Mouse (Mus musculus) megakaryocyte-erythroid progenitor cell, adult 5-6 weeks (primary cell): ENCODE data around the gene Nkpd1. TPM values are rescaled to one million over a fixed set of nuclear protein-coding genes. Genes with fewer than 3 reads are reported as not detected.
"Not testable (repeated sequence)": the region's sequence is repeated elsewhere in the genome, so short reads cannot be mapped to it uniquely, and the experiment has no call there.

ENCODE experiments used
- ATAC-seq: replicated peaks from 2 replicates; pipeline ENCODE4 v1.8.0; 2016; ENCODE audit warnings: mild to moderate bottlenecking, inconsistent platforms; ENCODE audit not compliant: severe bottlenecking, poor library complexity, low FRiP score, low TSS enrichment
- total RNA-seq, 2 experiments: library from RNA; stranded (forward) in 1 of 2; stranded (reverse) in 1 of 2; fragments of 200-1000, 215-1000 nt in 1 of 2; fragments of >200 nt in 1 of 2; fragmentation: Nextera tagmentation in 1 of 2; gene quantifications; 2 replicates each; pipeline ENCODE4 v1.2.3; 2014 to 2017

Gene Nkpd1
- total RNA-seq, 2 experiments from 2014 or later, result not detected

DNA sequence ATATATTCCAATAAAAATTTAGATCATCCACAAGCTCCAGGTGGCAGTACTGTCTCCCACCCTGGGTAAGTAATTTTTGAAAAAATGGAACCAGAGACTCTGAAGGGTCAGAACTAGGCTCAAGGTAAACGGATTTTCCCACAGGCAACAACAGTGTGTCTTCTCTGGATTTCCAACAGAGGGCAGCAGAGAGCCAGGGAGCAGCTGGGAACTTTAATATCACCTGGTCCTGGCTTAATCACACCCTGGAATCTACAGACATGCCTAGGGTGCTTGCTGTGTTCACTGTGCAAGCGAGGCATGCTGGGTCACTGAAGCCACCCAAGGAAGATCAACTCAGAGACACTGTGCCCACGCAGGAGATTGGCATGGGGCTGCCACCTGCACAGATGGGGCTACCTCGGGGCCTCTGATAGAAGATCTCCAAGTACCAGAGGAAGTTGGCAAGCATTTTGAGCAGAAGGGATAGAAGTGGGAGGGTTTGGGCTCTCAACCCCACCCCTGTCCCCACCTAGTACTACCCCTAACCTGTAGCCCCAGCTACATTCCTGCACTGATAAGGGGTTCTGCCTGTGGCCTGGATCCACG is 14.1 kb upstream of the Nkpd1 start:
- peak; percentile 28 for ATAC-seq

DNA sequence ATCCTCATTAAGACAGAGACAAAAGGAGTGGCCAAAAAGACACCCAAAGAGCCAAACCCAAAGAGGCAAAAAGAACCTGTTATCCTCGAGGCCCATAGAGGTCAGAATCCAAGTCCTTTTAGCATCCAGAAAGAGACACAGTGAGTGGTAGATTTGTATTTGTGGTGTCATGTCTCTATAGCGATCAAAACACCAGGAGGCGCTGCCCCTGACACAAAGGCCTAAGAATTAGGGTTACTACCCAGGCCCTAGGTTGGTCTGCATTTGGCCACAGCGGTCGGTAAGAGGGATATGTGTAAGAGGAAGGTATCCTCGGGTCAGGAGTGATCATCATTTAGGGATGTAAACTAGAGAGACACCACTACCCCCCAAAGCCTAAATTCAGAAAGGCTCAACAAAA is 11.3 kb upstream of the Nkpd1 start:
- 0 out of 2 replicates have a peak, but pooled peaks have one; percentile 15 for ATAC-seq

DNA sequence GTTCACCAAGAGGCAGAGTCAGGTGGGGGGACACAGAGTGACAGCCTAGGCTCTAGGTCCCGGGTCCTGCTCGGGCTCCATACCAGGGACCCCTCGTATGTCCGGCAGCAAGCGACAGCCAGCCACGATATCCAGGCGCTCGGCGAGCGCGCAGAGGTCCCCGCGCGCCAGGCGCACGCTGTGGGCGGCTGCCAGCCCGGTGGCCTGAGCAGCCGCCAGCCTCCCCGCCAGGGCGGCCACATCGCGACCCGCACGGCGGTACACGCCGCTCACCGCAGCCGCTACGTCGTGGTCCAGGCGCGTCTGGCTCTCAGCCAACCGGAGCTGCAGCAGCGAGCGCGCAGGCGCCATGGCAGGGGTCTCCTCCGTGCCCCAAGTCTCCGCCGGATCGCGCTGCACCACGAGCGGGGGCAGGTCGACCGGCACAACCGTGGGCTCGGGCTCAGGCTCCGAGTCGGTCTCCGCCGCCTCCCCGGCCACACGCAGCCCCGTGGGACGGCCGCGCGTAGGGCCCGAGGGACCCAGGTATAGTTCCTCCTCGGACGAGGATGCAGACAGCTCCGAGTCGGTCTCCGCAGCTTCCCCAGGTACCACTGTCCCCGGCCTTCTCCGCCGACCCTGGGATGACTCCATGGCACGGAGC is 10.5 kb upstream of the Nkpd1 start:
- ATAC-seq, result no peak

DNA sequence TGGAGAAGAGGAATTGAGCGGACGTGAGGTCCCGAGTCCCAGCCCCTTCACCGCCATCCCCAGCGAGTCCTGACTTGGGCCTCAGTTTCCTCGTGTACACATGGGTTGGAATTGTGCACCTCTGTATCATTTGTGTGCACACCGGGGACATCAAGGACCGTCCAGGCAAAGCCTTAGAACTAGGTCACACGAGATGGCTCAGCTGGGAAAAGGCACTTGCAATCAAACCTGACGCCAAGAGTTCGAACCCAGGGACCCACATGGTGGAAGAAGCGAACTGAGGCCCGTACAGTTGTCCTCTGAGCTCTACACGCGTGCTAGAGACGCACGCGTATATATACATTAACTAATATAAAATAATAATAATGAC is 10.0 kb upstream of the Nkpd1 start:
- ATAC-seq, result no peak

DNA sequence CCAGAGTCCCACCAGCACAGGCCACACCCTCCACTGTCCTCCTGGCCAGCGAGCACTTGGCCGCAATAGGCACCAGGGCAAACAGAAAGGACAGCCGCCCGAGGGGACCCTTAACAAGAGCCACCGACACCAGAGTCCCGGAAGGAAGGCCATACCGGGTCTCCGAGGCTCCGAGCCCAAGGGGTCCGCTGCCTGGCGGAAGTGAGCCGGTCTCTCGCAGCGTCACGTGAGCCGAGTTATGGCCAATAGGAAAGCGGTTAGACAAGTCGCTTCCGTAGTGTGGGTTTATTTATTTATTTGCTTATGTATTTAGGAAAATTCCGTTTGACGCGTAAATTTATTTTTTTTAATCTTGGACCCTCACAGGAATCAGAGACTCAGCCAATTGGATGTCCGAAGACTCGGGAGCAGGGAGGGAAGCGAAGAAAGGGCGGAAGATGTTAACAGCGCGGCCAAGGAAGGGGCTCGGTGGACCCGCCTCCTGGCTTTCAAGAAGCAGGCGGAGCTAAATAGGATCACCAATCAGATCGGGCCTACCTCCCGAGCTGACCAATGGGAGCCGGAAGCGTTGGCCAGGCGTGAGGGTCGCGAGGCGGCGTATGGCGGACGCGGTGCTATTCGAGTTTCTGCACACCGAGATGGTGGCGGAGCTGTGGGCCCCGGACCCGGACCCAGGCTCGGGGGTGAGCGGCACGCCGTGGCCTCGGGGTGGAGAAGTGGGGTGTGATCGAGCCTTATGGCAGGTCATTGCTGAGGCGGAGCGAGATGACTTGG is 9.3 kb upstream of the Nkpd1 start, which contains the start of the genes Bloc1s3 and Trappc6a:
Gene Bloc1s3 (minus strand): TSS at position 218 of the 774 bp plus-strand sequence.
Gene Trappc6a (plus strand): TSS at position 246 of the 774 bp plus-strand sequence.
- peak; percentile 90 for ATAC-seq

DNA sequence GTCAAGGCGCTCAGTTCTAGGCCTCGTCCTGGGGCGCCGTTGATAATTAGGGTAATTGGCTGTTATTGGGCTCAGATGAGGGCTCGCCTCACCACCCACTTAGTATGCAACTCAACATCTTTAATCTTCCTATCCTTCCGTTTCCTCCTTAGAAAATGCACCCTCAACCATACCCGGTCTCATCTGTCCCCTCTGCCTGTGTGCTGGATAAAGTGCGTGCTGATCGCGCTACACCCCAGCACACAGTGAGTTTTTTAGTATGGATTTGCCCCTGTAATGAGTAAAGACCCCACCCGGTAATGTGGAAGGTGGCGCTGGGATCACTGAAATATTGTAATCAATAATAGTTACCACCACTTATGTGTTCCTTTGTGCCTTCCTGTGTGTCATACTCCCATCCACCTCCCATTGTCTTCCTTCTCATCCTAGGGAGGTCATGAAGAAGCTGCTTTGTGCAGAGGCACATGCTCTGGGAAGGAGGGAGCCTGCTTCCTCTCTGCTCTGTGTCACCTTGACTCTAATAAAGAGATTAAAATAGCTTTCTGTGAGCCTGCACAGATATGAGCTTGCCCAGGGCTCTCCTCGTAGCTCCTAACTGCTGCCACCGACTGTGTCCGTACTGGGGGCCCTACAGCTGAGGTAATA is 8.6 kb upstream of the Nkpd1 start:
- ATAC-seq, result no peak

DNA sequence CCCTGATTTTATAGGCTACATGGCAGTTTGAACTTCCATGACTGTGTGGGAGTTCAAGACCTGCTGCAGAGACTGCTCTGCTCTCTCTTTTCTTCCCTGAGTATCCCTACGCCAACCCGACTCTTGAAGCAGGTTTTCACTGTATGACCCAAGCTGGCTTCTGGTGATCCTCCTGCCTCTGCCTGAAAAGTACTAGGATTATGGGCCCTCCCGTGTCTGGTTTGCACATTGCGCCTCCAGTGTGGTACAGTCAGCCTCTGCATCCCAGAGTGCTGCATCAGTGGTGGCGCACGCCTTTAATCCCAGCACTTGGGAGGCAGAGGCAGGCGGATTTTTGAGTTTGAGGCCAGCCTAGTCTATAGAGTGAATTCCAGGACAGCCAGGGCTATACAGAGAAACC is 7.9 kb upstream of the Nkpd1 start:
- ATAC-seq, result no peak

DNA sequence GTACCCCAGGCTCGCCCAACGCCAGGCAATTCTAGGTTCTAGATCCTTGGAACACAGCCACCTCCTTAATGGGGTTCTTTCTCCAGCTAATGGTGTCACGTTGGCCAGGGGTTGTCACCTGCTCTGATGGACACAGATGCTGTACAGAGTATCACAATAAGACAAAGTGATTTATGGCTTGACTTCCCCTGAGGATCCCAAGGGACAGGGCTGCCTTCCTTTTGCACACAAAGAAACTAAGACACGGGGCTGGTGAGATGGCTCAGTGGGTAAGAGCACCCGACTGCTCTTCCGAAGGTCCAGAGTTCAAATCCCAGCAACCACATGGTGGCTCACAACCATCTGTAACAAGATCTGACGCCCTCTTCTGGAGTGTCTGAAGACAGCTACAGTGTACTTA is 5.7 kb upstream of the Nkpd1 start:
- ATAC-seq, result not testable (repeated sequence)

DNA sequence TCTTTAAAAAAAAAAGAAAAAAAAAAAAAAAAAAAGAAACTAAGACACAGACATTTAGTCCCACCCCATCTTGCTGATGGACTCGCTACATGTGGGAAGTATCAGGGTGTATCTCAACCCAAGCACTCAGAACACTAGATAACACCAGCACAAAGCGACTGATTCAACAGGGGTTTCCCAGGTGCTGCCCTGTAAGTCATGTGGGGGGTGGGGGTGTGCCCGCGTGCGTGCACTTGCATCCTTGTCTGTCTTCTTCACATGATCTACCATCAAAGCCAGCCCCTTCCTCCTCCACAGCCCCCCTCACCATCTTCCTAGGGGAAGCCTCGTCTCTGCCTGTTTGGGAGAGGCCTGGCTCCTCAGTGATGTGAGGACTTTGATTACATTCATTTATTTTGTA is 5.3 kb upstream of the Nkpd1 start:
- no peak for ATAC-seq

DNA sequence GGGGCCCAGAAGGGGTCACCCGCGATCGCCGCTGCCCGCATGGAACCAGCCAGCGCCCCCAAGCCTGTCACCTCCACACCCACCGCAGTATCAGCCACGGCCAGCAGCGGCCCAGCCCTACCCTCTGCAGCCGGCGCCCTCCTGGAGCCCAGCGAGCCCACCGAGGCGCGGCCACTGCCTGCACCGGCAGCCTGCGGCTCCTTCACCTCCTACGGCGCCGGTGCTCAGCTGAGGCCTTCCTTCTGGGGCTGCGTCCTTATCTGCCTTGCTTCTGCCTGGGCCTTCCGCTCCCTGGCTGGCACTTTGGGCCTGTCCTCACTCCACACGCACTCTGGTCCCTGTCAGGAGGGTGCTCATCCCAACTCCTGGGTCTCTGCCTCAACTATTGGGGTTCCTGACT is 2.4 kb downstream of the Nkpd1 start:
- peak; percentile 37; the same call in 1 of the 2 replicates for ATAC-seq

DNA sequence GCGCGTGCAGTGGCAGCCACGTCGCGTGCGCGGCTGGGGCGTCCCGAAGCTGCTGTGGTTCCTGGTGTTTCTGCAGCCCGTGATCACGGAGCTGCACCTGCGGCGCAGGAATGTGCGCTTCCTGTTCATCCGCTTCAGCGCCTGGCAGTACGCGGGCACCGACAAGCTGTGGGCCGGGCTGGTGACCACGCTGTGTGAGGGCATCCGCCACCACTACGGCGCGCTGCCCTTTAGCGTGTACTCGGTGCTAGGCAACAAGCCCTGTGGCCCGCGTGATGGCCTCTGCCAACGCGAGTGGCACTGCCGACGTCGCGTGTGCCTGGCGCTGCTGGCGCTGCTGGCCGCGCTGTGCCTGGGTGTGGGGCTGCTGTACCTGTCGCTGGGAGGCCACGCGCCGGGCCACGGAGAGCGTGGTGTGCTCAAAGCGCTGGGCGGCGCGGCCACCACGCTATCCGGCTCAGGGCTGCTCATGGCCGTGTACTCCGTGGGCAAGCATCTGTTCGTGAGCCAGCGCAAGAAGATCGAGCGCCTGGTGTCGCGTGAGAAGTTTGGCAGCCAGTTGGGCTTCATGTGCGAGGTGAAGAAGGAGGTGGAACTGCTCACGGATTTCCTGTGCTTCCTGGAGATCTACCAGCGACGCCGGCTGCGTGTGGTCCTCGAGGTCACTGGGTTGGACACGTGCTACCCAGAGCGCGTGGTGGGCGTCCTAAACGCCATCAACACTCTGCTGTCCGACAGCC is 5.5 kb downstream of the Nkpd1 start:
- no peak for ATAC-seq

DNA sequence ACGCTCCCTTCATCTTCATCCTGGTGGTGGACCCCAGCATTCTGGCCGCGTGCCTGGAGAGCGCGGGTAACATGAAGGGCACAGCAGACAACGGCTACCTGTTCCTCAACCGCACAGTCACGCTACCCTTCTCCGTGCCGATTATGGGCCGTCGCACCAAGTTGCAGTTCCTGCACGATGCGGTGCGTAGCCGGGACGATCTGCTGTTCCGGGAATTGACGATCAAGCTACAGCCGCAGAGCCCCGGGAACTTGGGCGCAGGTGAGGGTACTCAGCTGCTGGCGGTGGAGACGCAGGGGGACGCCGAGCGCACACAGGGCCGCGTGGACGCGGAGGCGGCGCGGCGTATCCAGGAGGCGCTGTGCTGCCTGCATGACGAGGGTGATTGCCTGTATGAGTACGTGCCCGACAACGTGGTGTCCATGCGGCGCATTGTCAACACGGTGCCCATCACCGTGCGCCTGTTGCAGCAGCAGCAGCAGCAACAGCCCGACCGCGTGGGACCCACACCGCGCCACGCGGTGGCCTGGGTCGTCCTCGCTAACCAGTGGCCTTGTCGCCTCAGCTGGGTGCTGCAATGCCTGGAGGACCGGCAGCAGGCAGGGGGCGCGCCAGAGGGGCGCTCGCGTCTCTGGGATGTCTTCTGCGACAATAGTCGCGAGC is 6.2 kb downstream of the Nkpd1 start:
- peak; percentile 21; the same call in 1 of the 2 replicates for ATAC-seq

DNA sequence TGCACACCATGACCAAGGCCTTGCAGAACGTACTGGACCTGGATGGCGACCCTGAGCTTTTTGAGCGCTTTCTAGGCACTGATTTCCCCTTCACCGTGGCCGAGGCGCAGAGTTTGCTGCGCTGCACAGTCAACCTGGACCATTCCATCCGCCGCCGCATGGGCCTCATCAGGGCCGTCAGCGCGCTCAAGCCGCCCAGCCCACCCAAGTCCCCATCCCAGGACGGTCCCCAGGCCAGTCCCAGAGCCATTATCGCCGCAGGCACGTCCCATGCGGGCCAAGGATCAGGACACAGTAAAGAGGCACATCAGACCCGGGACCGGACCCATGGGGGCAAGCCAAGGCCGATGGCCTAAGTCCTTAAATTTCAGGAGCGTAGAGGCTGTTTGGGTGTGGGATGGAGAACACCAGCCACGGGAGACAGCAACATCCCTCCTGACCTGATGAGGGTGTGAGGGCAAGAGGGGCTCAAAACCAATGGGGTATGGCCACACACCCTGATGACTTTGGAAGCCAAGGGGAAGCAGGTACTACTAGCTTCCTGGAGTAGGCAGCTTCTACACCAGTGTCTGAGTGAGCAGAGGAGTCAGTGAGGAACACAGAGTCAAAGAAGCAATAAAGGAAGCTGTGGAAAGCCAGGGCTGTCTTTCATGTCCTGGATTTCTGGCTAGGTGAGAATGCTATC is 6.9 kb downstream of the Nkpd1 start:
- no peak for ATAC-seq

DNA sequence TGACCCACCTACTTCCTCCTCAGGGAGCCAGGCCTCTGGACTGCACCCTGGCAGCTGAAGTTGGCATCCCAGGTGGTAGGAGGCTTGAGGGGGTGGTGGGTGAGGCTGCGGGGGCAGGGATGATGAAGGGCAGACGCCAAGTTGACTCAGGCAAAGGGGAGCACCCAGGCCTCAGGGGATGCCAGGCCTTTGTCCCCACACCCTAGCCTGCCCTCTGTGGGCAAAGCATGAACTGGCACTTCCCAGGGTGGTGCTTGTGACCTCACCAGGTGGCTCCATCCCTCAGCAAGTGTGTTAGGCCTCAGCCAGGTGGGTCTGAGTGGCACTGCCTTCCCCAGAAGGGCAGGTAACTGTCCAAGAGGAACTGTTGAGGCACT is 7.5 kb downstream of the Nkpd1 start:
- peak; percentile 11; the same call in 1 of the 2 replicates for ATAC-seq

DNA sequence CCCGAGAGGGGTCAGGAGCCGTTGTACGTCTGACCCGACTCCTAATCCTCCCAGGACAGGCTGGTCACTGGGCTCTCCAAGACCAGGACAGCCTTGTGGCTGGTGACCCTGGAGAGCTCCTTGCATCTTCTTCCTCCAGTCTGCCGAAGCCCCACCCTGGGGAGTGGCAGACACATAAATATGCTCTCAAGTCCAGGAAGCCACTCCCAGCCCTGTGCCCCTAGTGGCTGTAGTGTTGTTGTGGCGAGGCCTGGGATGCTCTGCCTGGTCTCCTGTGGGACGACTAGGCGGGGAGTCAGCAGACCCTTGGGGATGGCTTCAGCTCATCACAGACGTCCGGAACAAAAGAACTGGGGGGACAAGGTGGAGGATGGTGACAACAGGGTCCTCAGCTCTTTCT is 13.4 kb downstream of the Nkpd1 start:
- peak; percentile 42 for ATAC-seq

DNA sequence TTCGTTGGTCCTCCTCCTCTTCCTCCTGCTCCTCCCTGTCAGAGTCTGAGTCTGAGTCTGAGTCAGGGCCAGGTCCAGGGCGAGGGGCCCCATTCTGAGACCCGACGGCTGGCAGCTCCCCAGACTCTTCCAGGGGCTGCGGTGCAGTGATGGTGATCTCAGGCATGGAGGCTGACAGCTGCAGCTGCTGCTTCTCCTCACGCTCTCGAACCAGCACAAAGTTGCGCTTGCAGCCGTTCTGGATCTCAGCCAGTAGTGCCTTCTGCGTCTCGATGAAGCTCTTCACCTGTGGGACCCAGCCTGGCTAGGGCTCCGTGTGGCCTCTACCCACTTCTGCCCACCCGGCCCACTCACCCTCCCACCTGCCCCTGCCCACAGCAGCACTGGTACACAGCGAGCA is 14.6 kb downstream of the Nkpd1 start:
- ATAC-seq, result no peak

DNA sequence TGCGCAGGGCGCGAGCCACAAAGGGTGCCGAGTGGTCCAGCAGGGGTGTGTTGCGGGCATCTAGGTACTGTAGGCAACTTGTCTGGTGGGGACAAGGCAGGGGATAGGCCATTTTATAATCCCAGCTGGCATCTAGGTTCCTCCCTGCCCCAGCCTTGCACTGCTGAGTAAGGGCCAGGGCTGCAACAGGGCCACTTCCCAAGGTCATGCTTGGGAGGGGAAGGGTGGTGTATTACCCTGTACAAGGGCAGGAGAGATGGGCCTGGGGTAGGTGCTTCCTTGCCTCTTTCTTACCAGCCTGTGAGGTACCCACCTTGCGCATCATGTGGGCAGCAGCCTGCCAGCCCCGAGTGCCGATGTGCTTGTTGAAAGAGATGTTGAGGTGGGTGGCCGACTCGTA is 17.0 kb downstream of the Nkpd1 start:
- no peak for ATAC-seq

DNA sequence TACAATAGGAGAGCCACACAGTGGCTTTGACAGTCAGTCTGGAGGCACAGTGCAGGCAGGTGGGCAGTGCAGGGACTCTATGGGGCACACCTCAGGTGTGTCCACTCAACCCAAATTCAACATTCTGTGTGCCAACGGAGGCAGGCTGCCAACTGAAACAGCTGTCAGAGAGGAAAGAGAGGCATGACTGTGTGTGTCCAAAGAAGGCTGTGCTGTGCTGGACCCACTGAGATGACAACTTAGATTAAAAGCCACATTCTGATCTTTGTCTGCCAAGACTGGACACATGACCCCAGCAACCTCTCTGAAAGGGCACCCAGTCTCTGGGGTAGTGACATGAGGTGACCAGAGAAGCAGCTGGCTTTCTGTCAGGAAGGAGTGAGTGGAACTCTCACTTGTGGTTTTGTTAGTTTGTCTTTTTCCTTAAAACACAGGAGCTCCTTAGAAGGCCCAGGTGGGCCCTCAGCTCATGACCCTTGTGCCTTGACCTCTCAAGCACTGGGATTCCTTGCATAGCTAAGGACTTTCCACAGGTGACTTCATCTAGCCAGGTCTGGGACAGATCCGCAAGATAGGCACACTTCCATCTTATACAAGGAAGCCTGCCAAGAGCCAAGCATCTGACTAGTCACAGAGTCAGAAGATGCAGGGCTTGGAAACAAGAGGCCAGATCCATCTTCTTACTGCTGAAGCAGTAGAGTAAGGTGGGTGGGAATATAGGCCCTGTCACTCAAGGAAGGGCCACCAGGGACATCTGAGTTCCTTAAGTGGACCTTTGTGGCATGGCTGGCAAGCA is 23.3 kb downstream of the Nkpd1 start:
- ATAC-seq, result no peak
